ENCODE assay signal across 8 mouse cellular contexts in the genomic region with DNA sequence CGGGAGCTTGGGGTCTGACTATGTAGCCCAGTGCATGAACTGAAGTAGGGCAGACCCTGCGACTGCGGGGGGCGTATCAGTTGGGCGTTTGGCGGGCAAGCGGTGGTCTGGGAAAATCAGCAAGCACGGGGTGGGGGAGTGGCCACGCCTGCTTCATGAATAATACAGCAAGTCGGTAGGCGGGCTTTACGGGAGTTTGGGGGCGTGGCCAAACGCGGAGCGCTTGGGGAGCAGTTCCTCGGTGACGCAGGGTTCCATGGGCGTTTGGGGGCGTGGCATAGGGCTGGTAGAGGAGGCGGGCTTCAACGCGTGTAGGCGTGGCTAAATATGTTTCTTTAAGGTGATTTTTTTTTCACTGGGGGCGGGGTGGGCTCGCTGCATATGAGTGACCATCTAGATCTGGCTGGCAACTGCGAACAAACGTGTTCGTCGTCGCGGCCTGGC. TPM values are rescaled to one million over a fixed set of nuclear protein-coding genes. Genes with fewer than 3 reads are reported as not detected.
DNase-seq lines count a peak whose midpoint lies in the region; ATAC-seq and TF ChIP-seq lines count a peak whose summit lies in the region.

No protein-coding gene starts in this region.

- H3K9ac ChIP-seq in kidney, embryonic 14.5 days (ENCODE audit: low read depth, low read length): peak overlapping the region; percentile 81; the same call in 1 of the 2 replicates
- peak overlapping the region; percentile 72 for H3K9ac ChIP-seq in liver, adult 2 months (ENCODE audit: low read depth, low read length)

- peak; percentile 99 for DNase-seq in A20 (ENCODE audit: low read depth, low spot score)
- peak; percentile 96 to 98 for DNase-seq in heart, adult 9 months (ENCODE audit: low spot score in 2 of 2)
- peak; percentile 93 for DNase-seq in liver, adult 2 months (ENCODE audit: extremely low read depth, low read depth, low spot score)
- peak; percentile 99 for DNase-seq in splenic B cell, adult 2 months (ENCODE audit: low read depth, low spot score)

- peak overlapping the region; percentile 78 for H3K4me2 ChIP-seq in kidney, embryonic 14.5 days (replicated peaks; ENCODE audit: low read depth, low read length)
- peak overlapping the region; percentile 100 for H3K4me2 ChIP-seq in myocyte (ENCODE audit: low read depth)

- H3K36me3 ChIP-seq in kidney, embryonic 14.5 days (ENCODE audit: control insufficient read depth, insufficient read depth, low read length): peaks cover 33% of the 10 kb centered on the region
- peaks cover 20% of the 10 kb centered on the region for H3K36me3 ChIP-seq in liver, adult 2 months (ENCODE audit: control insufficient read depth, insufficient read depth, low read length)
- H3K36me3 ChIP-seq in myocyte (ENCODE audit: control insufficient read depth, insufficient read depth): peaks cover 9% of the 10 kb centered on the region
- peaks cover 3% of the 10 kb centered on the region for H3K36me3 ChIP-seq in splenic B cell, adult 2 months (ENCODE audit: control insufficient read depth, insufficient read depth, low read length, poor library complexity, severe bottlenecking)

- peaks cover 35% of the 10 kb centered on the region; the same call in 1 of the 2 replicates for H3K79me2 ChIP-seq in liver, adult 2 months (ENCODE audit: control insufficient read depth, insufficient read depth, low read length)
- peaks cover 41% of the 10 kb centered on the region for H3K79me2 ChIP-seq in myocyte (ENCODE audit: control insufficient read depth, insufficient read depth)

- peak; percentile 68 for ATAC-seq in kidney, embryonic 14.5 days (ENCODE audit: low FRiP score, low TSS enrichment)

- TF ChIP-seq CTCF in bone marrow macrophage, adult 2 months (IDR thresholded peaks at IDR 0.05; ENCODE audit: low read depth, low read length): no peak
- no peak for TF ChIP-seq CTCF in embryonic fibroblast, embryonic 13.5 days (IDR thresholded peaks at IDR 0.05; ENCODE audit: borderline replicate concordance, insufficient read depth, low read length)
- no peak for TF ChIP-seq CTCF in liver, adult 2 months (IDR thresholded peaks at IDR 0.05; ENCODE audit: low read depth, low read length)

- peak overlapping the region; percentile 51 for H3ac ChIP-seq in myocyte (ENCODE audit: control insufficient read depth, insufficient read length)

- no peaks in the 10 kb centered on the region for H3K9me3 ChIP-seq in kidney, embryonic 14.5 days (ENCODE audit: control insufficient read depth, low read length)

- H3K4me1 ChIP-seq in bone marrow macrophage, adult 2 months (ENCODE audit: control insufficient read depth, insufficient read depth, low read length): peaks cover 32% of the 10 kb centered on the region
- H3K4me1 ChIP-seq in embryonic fibroblast, embryonic 13.5 days (ENCODE audit: control insufficient read depth, insufficient read depth, low read length): peaks cover 3% of the 10 kb centered on the region; the same call in 1 of the 2 replicates
- H3K4me1 ChIP-seq in kidney, embryonic 14.5 days (ENCODE audit: control insufficient read depth, insufficient read depth, low read length): peaks cover 10% of the 10 kb centered on the region; the same call in 1 of the 2 replicates
- H3K4me1 ChIP-seq in liver, adult 2 months (ENCODE audit: control insufficient read depth, insufficient read depth, low read length): peaks cover 18% of the 10 kb centered on the region

- no peaks in the 10 kb centered on the region for H3K27me3 ChIP-seq in kidney, embryonic 14.5 days (ENCODE audit: control insufficient read depth, insufficient read depth, low read length)
- H3K27me3 ChIP-seq in liver, adult 2 months (ENCODE audit: control insufficient read depth, insufficient read depth, low read length): no peaks in the 10 kb centered on the region
- no peaks in the 10 kb centered on the region for H3K27me3 ChIP-seq in myocyte (ENCODE audit: control insufficient read depth, insufficient read depth, insufficient read length)
- H3K27me3 ChIP-seq in splenic B cell, adult 2 months (ENCODE audit: control insufficient read depth, insufficient read depth, low read length, poor library complexity, severe bottlenecking): no peaks in the 10 kb centered on the region

- TF ChIP-seq POLR2A in bone marrow macrophage, adult 2 months (IDR thresholded peaks at IDR 0.05; ENCODE audit: borderline replicate concordance, low read depth, low read length): no peak
- no peak; the same call in 1 of the 2 replicates for TF ChIP-seq POLR2A in embryonic fibroblast, embryonic 13.5 days (IDR thresholded peaks at IDR 0.05; ENCODE audit: low read depth, low read length)
- 0 out of 2 replicates have a peak, but pooled peaks have one; percentile 12 for TF ChIP-seq POLR2A in liver, adult 2 months (IDR thresholded peaks at IDR 0.05; ENCODE audit: extremely low read depth, insufficient read depth, low read length)
- no peak for TF ChIP-seq POLR2A in myocyte (IDR thresholded peaks at IDR 0.05; ENCODE audit: insufficient read length, low read depth)

- H3K4me3 ChIP-seq in bone marrow macrophage, adult 2 months (ENCODE audit: insufficient read depth, low read length): peak overlapping the region; percentile 81
- peak overlapping the region; percentile 58 for H3K4me3 ChIP-seq in embryonic fibroblast, embryonic 13.5 days (ENCODE audit: insufficient read depth, low read length)
- H3K4me3 ChIP-seq in kidney, embryonic 14.5 days (ENCODE audit: low read length): peak overlapping the region; percentile 81
- peak overlapping the region; percentile 60 for H3K4me3 ChIP-seq in liver, adult 2 months (ENCODE audit: insufficient read depth, low read depth, low read length)
- peak overlapping the region; percentile 91 for H3K4me3 ChIP-seq in myocyte

- peak overlapping the region; percentile 90 for H3K27ac ChIP-seq in bone marrow macrophage, adult 2 months (ENCODE audit: insufficient read depth, low read depth, low read length)
- peak overlapping the region; percentile 89 for H3K27ac ChIP-seq in embryonic fibroblast, embryonic 13.5 days (ENCODE audit: insufficient read depth, low read length)
- peak overlapping the region; percentile 90 for H3K27ac ChIP-seq in kidney, embryonic 14.5 days (ENCODE audit: low read depth, low read length)
- H3K27ac ChIP-seq in liver, adult 2 months (replicated peaks; ENCODE audit: insufficient read depth, low read depth, low read length): peak overlapping the region; percentile 93

- under 1% methylated on average over 32 of the region's 32 CpGs for WGBS in kidney, embryonic 14.5 days
- under 1% methylated on average over 32 of the region's 32 CpGs for WGBS in liver, adult 2 months

TF ChIP-seq in myocyte, 11 proteins besides CTCF, POLR2A, EP300 and RAD21:
- peak; percentile 53 for TF ChIP-seq POLR2AphosphoS2 (IDR thresholded peaks at IDR 0.05; ENCODE audit: insufficient read length, low read depth)
- no peak for TF ChIP-seq CEBPB (IDR thresholded peaks at IDR 0.05; ENCODE audit: insufficient read depth, poor library complexity, severe bottlenecking)
- TF ChIP-seq SRF (IDR thresholded peaks at IDR 0.05; ENCODE audit: control insufficient read depth, insufficient read length, low read depth): peak; percentile 60

RNA-seq across cellular contexts. Expression of a gene that starts 0.6 kb away (rescaled TPM):
- polyA plus RNA-seq in bone marrow macrophage, adult 2 months (2012; ENCODE audit: insufficient read depth, insufficient read length, missing spikeins): 17.1 TPM in 2 replicates
- 16.1 and 20.4 TPM in 2 replicates for polyA plus RNA-seq in embryonic fibroblast, embryonic 13.5 days (2011; ENCODE audit: insufficient read length, low read depth, missing spikeins)
- 12.9 and 22.4 TPM in 2 replicates for polyA plus RNA-seq in kidney, embryonic 14.5 days (2014; fragmentation: Nextera tagmentation; extraction: Ambion mirVana)
- total RNA-seq in liver, adult 2 months (2014; rRNA removed): 10.0 and 13.6 TPM in 2 replicates
- polyA plus RNA-seq in liver, adult 2 months (2012; rRNA removed): 19.6 and 25.0 TPM in 2 replicates
- 12.7 TPM for polyA plus RNA-seq in myocyte (2012; fragmentation: generic; extraction: Trizol)

RNA-seq across cellular contexts. Expression of a gene that starts 10.9 kb away (rescaled TPM):
- 82.2 and 82.3 TPM in 2 replicates for polyA plus RNA-seq in bone marrow macrophage, adult 2 months (2012; ENCODE audit: insufficient read depth, insufficient read length, missing spikeins)
- 35.5 and 37.0 TPM in 2 replicates for polyA plus RNA-seq in embryonic fibroblast, embryonic 13.5 days (2011; ENCODE audit: insufficient read length, low read depth, missing spikeins)
- 70.0 and 70.9 TPM in 2 replicates for polyA plus RNA-seq in kidney, embryonic 14.5 days (2014; fragmentation: Nextera tagmentation; extraction: Ambion mirVana)
- total RNA-seq in liver, adult 2 months (2014; rRNA removed): 36.7 and 42.6 TPM in 2 replicates
- 68.4 and 72.3 TPM in 2 replicates for polyA plus RNA-seq in liver, adult 2 months (2012; rRNA removed)
- 73.8 TPM for polyA plus RNA-seq in myocyte (2012; fragmentation: generic; extraction: Trizol)

RNA-seq across cellular contexts. Expression of a gene that starts 11.1 kb away (rescaled TPM):
- 163 and 178 TPM in 2 replicates for polyA plus RNA-seq in bone marrow macrophage, adult 2 months (2012; ENCODE audit: insufficient read depth, insufficient read length, missing spikeins)
- polyA plus RNA-seq in embryonic fibroblast, embryonic 13.5 days (2011; ENCODE audit: insufficient read length, low read depth, missing spikeins): 105 and 110 TPM in 2 replicates
- polyA plus RNA-seq in kidney, embryonic 14.5 days (2014; fragmentation: Nextera tagmentation; extraction: Ambion mirVana): 252 and 291 TPM in 2 replicates
- 271 and 321 TPM in 2 replicates for total RNA-seq in liver, adult 2 months (2014; rRNA removed)
- 455 and 489 TPM in 2 replicates for polyA plus RNA-seq in liver, adult 2 months (2012; rRNA removed)
- polyA plus RNA-seq in myocyte (2012; fragmentation: generic; extraction: Trizol): 329 TPM

RNA-seq across cellular contexts. Expression of a gene that starts 28.1 kb away (rescaled TPM):
- polyA plus RNA-seq in bone marrow macrophage, adult 2 months (2012; ENCODE audit: insufficient read depth, insufficient read length, missing spikeins): 825 and 873 TPM in 2 replicates
- polyA plus RNA-seq in embryonic fibroblast, embryonic 13.5 days (2011; ENCODE audit: insufficient read length, low read depth, missing spikeins): 547 and 589 TPM in 2 replicates
- 1,078 and 1,559 TPM in 2 replicates for polyA plus RNA-seq in kidney, embryonic 14.5 days (2014; fragmentation: Nextera tagmentation; extraction: Ambion mirVana)
- 750 and 1,062 TPM in 2 replicates for total RNA-seq in liver, adult 2 months (2014; rRNA removed)
- 596 and 770 TPM in 2 replicates for polyA plus RNA-seq in liver, adult 2 months (2012; rRNA removed)
- polyA plus RNA-seq in myocyte (2012; fragmentation: generic; extraction: Trizol): 2,253 TPM

RNA-seq across cellular contexts. Expression of a gene that starts 32.1 kb away (rescaled TPM):
- polyA plus RNA-seq in bone marrow macrophage, adult 2 months (2012; ENCODE audit: insufficient read depth, insufficient read length, missing spikeins): 80.7 and 86.0 TPM in 2 replicates
- polyA plus RNA-seq in embryonic fibroblast, embryonic 13.5 days (2011; ENCODE audit: insufficient read length, low read depth, missing spikeins): 29.9 and 46.6 TPM in 2 replicates
- polyA plus RNA-seq in kidney, embryonic 14.5 days (2014; fragmentation: Nextera tagmentation; extraction: Ambion mirVana): 129 and 151 TPM in 2 replicates
- total RNA-seq in liver, adult 2 months (2014; rRNA removed): 60.8 and 75.2 TPM in 2 replicates
- polyA plus RNA-seq in liver, adult 2 months (2012; rRNA removed): 141 and 152 TPM in 2 replicates
- 259 TPM for polyA plus RNA-seq in myocyte (2012; fragmentation: generic; extraction: Trizol)

Comparison
In these comparisons a context has a peak if more than half of its experiments do, and no peak if none do; other contexts are left out.
1. Peak in every context shown above with its lines: DNase-seq, ATAC-seq, H3K4me3 ChIP-seq and H3K27ac ChIP-seq.